Mouse (Mus musculus) CH12.LX (cell line): ENCODE measurements around the gene Slc45a1. TPM values are rescaled to one million over a fixed set of nuclear protein-coding genes. Genes with fewer than 3 reads are reported as not detected.

Source experiments
- DNase-seq: peaks from one replicate; pipeline ENCODE4 v3.0.0-alpha.2; 2013; ENCODE audit errors: extremely low read depth
- H3K27ac ChIP-seq: 2 replicates; pipeline ENCODE4 v1.5.1; 2012; ENCODE audit warnings: low read depth, mild to moderate bottlenecking, control low read depth, moderate library complexity; ENCODE audit not compliant: insufficient read depth
- H3K27me3 ChIP-seq: replicated peaks from 2 replicates; pipeline ENCODE3; 2012; ENCODE audit warnings: inconsistent platforms
- H3K36me3 ChIP-seq, 2 experiments: replicated peaks in 1 of 2; 2 replicates each; pipeline versions ENCODE3 to v1.6.1; 2012; ENCODE audit warnings: inconsistent platforms in 1 of 2, low read length in 1 of 2, mild to moderate bottlenecking in 1 of 2, mixed read lengths in 1 of 2, moderate library complexity in 1 of 2; ENCODE audit not compliant: control insufficient read depth in 1 of 2, insufficient read depth in 1 of 2
- H3K4me1 ChIP-seq, 2 experiments: 2 replicates each; pipeline ENCODE4 v1.6.1; 2012; ENCODE audit warnings: inconsistent platforms in 1 of 2, moderate library complexity in 1 of 2; ENCODE audit not compliant: insufficient read depth in 2 of 2, control insufficient read depth in 1 of 2
- H3K4me2 ChIP-seq: 2 replicates; pipeline ENCODE4 v1.6.1; 2012; ENCODE audit warnings: low read depth, mild to moderate bottlenecking, control low read depth; ENCODE audit not compliant: poor library complexity, insufficient read depth, severe bottlenecking
- H3K4me3 ChIP-seq, 3 experiments: fragments of 150-350 bp in 1 of 3; sonication (generic) in 1 of 3; replicated peaks in 1 of 3; 2 replicates each; pipeline versions ENCODE3 to v1.5.1; 2011 to 2012; ENCODE audit warnings: low read depth in 2 of 3, low read length in 2 of 3, mild to moderate bottlenecking in 2 of 3, moderate library complexity in 2 of 3, control low read depth in 1 of 3, improper control_type of control experiment in 1 of 3, inconsistent platforms in 1 of 3, mixed read lengths in 1 of 3; ENCODE audit not compliant: poor library complexity in 1 of 3
- H3K79me2 ChIP-seq: replicated peaks from 2 replicates; pipeline ENCODE4 v1.6.1; 2012; ENCODE audit warnings: mild to moderate bottlenecking, moderate library complexity; ENCODE audit not compliant: control insufficient read depth, poor library complexity, insufficient read depth, severe bottlenecking; ENCODE audit errors: extremely low read depth
- H3K9ac ChIP-seq: 2 replicates; pipeline ENCODE4 v1.6.1; 2012; ENCODE audit warnings: low read depth, mild to moderate bottlenecking, control low read depth, moderate library complexity; ENCODE audit not compliant: insufficient read depth
- H3K9me3 ChIP-seq: replicated peaks from 2 replicates; pipeline ENCODE3; 2012; ENCODE audit warnings: low read length, inconsistent platforms, mixed read lengths
- CHD2 ChIP-seq: IDR thresholded peaks from 2 replicates; pipeline ENCODE4 v1.6.1; 2011; ENCODE audit warnings: low read length, improper control_type of control experiment
- E2F4 ChIP-seq: IDR thresholded peaks from 2 replicates; pipeline ENCODE4 v1.6.1; 2011; ENCODE audit warnings: low read depth, low read length, improper control_type of control experiment; ENCODE audit not compliant: insufficient replicate concordance
- ETS1 ChIP-seq: conservative IDR thresholded peaks from 2 replicates; pipeline ENCODE4 v1.6.1; 2012; ENCODE audit warnings: low read depth, mild to moderate bottlenecking, inconsistent platforms, low read length, improper control_type of control experiment, moderate library complexity
- GABPA ChIP-seq: IDR thresholded peaks from 2 replicates; pipeline ENCODE4 v1.6.1; 2012; ENCODE audit warnings: low read depth, low read length, improper control_type of control experiment, inconsistent platforms; ENCODE audit not compliant: insufficient replicate concordance
- HCFC1 ChIP-seq: IDR thresholded peaks from 2 replicates; pipeline ENCODE4 v1.6.1; 2012; ENCODE audit warnings: low read depth, mild to moderate bottlenecking, inconsistent platforms, low read length, improper control_type of control experiment
- JUN ChIP-seq: IDR thresholded peaks from 2 replicates; pipeline ENCODE4 v1.6.1; 2011; ENCODE audit warnings: low read depth, mild to moderate bottlenecking, low read length, improper control_type of control experiment, moderate library complexity; ENCODE audit not compliant: insufficient read depth
- JUND ChIP-seq: conservative IDR thresholded peaks from 2 replicates; pipeline ENCODE4 v1.6.1; 2011; ENCODE audit warnings: low read depth, low read length, improper control_type of control experiment
- MAFK ChIP-seq: IDR thresholded peaks from 2 replicates; pipeline ENCODE4 v1.6.1; 2011; ENCODE audit warnings: low read length, improper control_type of control experiment; ENCODE audit not compliant: insufficient replicate concordance
- MYC ChIP-seq: IDR thresholded peaks from 2 replicates; pipeline ENCODE4 v1.6.1; 2011; ENCODE audit warnings: low read depth, mild to moderate bottlenecking, improper control_type of control experiment, low read length
- NELFE ChIP-seq: IDR thresholded peaks from 2 replicates; pipeline ENCODE4 v1.6.1; 2011; ENCODE audit warnings: low read depth, low read length, improper control_type of control experiment
- PAX5 ChIP-seq: IDR thresholded peaks from 2 replicates; pipeline ENCODE4 v1.6.1; 2012; ENCODE audit warnings: low read length, inconsistent platforms, mixed read lengths
- SIN3A ChIP-seq: IDR thresholded peaks from 2 replicates; pipeline ENCODE4 v1.6.1; 2012; ENCODE audit warnings: low read length, improper control_type of control experiment, inconsistent platforms
- TCF12 ChIP-seq: IDR thresholded peaks from 2 replicates; pipeline ENCODE4 v1.6.1; 2014; ENCODE audit warnings: low read depth, mild to moderate bottlenecking, inconsistent platforms, low read length, improper control_type of control experiment
- UBTF ChIP-seq: IDR thresholded peaks from 2 replicates; pipeline ENCODE4 v1.6.1; 2012; ENCODE audit warnings: low read depth, mild to moderate bottlenecking, inconsistent platforms, low read length, improper control_type of control experiment, moderate library complexity
- USF1 ChIP-seq: IDR thresholded peaks from 2 replicates; pipeline ENCODE4 v1.6.1; 2014; ENCODE audit warnings: low read depth, mild to moderate bottlenecking, inconsistent platforms, low read length, improper control_type of control experiment
- ZMIZ1 ChIP-seq: IDR thresholded peaks from 2 replicates; pipeline ENCODE4 v1.6.1; 2012; ENCODE audit warnings: low read depth, mild to moderate bottlenecking, inconsistent platforms, low read length, improper control_type of control experiment
- dilution Hi-C: fragments of 300-500 bp; cut with MboI; formaldehyde crosslinking; loops from 2 replicates; pipeline ENCODE4 v1.14.3; 2020; ENCODE audit warnings: low sequenced_read_pairs; ENCODE audit not compliant: extremely low pct_unique_long_range_greater_than_20kb, extremely low pct_ligation_motif_present
- in situ Hi-C: fragments of 300-500 bp; cut with MboI; formaldehyde crosslinking; loops from 3 replicates; pipeline ENCODE4 v1.14.3; 2019; ENCODE audit warnings: low sequenced_read_pairs, low pct_ligation_motif_present, low pct_unique_long_range_greater_than_20kb, mixed read lengths
- polyA plus RNA-seq: library from polyadenylated mRNA; unstranded; fragments of >175 nt; gene quantifications from 2 replicates; pipeline ENCODE4 v1.2.1, GENCODE M21; 2012; ENCODE audit warnings: low read depth; ENCODE audit not compliant: insufficient read length
- total RNA-seq, 2 experiments: library from RNA; depleted of rRNA; stranded (reverse); fragments of 300-350 nt in 1 of 2; fragments of >200 nt in 1 of 2; gene quantifications; 2 replicates each; pipeline ENCODE4 v1.2.3; 2012 to 2014

Gene Slc45a1
- total and polyA plus RNA-seq, 3 experiments = not detected

DNA sequence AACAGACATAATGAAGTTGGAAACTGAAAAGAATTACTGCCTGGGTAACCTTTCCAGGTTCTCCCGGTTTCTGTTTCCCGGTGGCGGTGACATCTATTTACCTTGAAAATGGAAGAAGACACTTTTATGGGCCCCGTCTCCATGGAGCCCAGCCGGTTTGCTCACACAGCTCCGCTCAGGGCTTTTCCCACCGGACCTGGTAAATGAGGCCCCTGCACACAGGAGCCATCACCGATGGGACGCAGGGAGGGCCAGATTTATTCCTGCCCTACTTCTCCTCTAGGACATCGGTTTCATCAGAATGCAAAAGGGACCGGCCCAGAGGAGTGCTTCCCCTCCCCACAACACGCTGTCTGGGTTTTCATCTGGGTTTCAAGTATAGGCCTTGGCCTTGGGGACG is 24.1 kb upstream of the Slc45a1 start:
- H3K36me3 ChIP-seq = no peaks in the 10 kb centered on the region
- no peak overlapping the region for H3K4me2 ChIP-seq
- no peak overlapping the region for H3K4me3 ChIP-seq
- DNase-seq = no peak
- TF ChIP-seq PAX5 (no peak), CHD2 (no peak), GABPA (no peak), JUN (no peak), MAFK (no peak), MYC (no peak), SIN3A (no peak), ETS1 (no peak), HCFC1 (no peak), TCF12 (no peak), NELFE (no peak), ZMIZ1 (no peak)
- H3K4me1 ChIP-seq = peaks cover 4 to 6% of the 10 kb centered on the region in 2 experiments; a peak in 1 of 4 replicates
- dilution Hi-C loops = no loop called here
- H3K79me2 ChIP-seq = no peaks in the 10 kb centered on the region
- no peaks in the 10 kb centered on the region for H3K27me3 ChIP-seq
- in situ Hi-C loops = loop anchor here (10.0 kb wide), 1 partner anchor 219 kb away; no protein-coding TSS in a partner anchor
- peaks cover 11% of the 10 kb centered on the region for H3K9me3 ChIP-seq
- H3K9ac ChIP-seq = no peak overlapping the region
- no peak overlapping the region for H3K27ac ChIP-seq

DNA sequence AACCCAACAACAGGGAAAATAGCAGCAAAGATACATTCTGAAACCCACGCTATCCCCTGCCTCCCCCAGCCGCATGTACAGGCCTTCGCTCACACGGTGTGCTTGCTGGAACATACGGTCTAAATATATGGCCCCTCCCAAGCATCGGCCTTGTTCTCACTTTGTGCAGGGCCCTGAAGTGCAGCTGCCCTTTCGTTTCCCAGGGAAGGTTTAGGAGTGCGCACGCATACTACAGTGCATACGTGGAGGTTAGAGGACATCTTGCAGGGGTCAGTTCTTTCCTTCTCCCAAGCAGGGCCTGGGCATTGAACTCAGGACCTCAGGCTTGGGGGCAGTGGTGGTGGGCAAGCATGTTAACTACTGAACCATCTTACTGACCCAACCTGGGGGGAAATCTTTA is 23.3 kb upstream of the Slc45a1 start:
- Histone ChIP-seq H3K4me1 (peaks cover 4 to 6% of the 10 kb centered on the region in 2 experiments; a peak in 1 of 4 replicates), H3K36me3 (no peaks in the 10 kb centered on the region), H3K9ac (no peak overlapping the region), H3K4me3 (no peak overlapping the region), H3K4me2 (no peak overlapping the region), H3K27ac (no peak overlapping the region), H3K79me2 (no peaks in the 10 kb centered on the region), H3K9me3 (peaks cover 4% of the 10 kb centered on the region), H3K27me3 (no peaks in the 10 kb centered on the region)
- DNase-seq = no peak
- in situ Hi-C loops = loop anchor here (10.0 kb wide), 1 partner anchor 220 kb away; no protein-coding TSS in a partner anchor
- dilution Hi-C loops = no loop called here
- TF ChIP-seq E2F4 (no peak), CHD2 (no peak), TCF12 (no peak), UBTF (no peak), JUND (no peak), USF1 (no peak)
